Mouse (Mus musculus) myocyte (in vitro differentiated cells): Measurements from ENCODE around the gene Gm867.

Source experiments
- E2F4 ChIP-seq: IDR thresholded peaks from one replicate; pipeline ENCODE4 v1.6.1; 2011; ENCODE audit warnings: mild to moderate bottlenecking, control low read depth, moderate library complexity; ENCODE audit not compliant: insufficient read depth
- MAX ChIP-seq: IDR thresholded peaks from one replicate; pipeline ENCODE4 v1.6.1; 2011; ENCODE audit warnings: low read depth, mild to moderate bottlenecking, control low read depth
- POLR2A ChIP-seq: IDR thresholded peaks from one replicate; pipeline ENCODE4 v1.6.1; 2011; ENCODE audit warnings: low read depth, mild to moderate bottlenecking, control low read depth, moderate library complexity; ENCODE audit not compliant: insufficient read length
- POLR2AphosphoS2 ChIP-seq: IDR thresholded peaks from one replicate; pipeline ENCODE4 v1.6.1; 2011; ENCODE audit warnings: low read depth, control low read depth; ENCODE audit not compliant: insufficient read length
- REST ChIP-seq: IDR thresholded peaks from one replicate; pipeline ENCODE4 v1.6.1; 2011; ENCODE audit warnings: mild to moderate bottlenecking, control low read depth, moderate library complexity; ENCODE audit not compliant: insufficient read depth, insufficient read length
- SRF ChIP-seq: IDR thresholded peaks from one replicate; pipeline ENCODE4 v1.6.1; 2011; ENCODE audit warnings: low read depth; ENCODE audit not compliant: control insufficient read depth, insufficient read length
- TCF12 ChIP-seq: IDR thresholded peaks from one replicate; pipeline ENCODE4 v1.6.1; 2011; ENCODE audit warnings: mild to moderate bottlenecking, control low read depth; ENCODE audit not compliant: poor library complexity, insufficient read depth, severe bottlenecking
- USF1 ChIP-seq: IDR thresholded peaks from one replicate; pipeline ENCODE4 v1.6.1; 2011; ENCODE audit warnings: low read depth, mild to moderate bottlenecking, control low read depth, moderate library complexity

DNA sequence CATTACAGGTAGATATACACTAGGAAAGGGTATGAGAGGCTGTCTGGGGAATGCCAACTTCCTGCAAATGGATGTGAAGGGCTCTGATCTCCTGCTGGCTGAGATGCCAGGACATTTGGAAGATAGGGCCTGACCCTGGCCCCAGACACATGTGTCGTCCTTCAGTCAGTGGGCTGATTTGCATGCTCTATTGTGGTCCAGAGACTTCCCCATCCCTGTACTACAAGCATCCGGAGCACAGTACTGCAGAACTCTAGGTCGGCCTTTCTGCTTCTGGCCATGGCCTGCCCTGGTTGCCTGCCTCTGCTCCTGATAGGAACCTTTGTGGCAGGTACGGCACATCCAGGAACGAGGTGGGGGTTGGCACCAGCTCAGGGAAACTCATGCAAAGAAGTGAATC is 7.6 kb upstream of the Gm867 start:
- TF ChIP-seq POLR2A, result no peak
- TF ChIP-seq REST, result no peak
- TF ChIP-seq TCF12, result no peak
- TF ChIP-seq USF1, result no peak
- TF ChIP-seq MAX, result no peak
- TF ChIP-seq E2F4, result no peak
- no peak for TF ChIP-seq SRF
- TF ChIP-seq POLR2AphosphoS2, result no peak
